Mouse (Mus musculus): Measurements from ENCODE around the gene Atad1.
A peak's percentile ranks its signal among the peaks of the same experiment; 100 is the strongest.
"Not testable (repeated sequence)": the region's sequence is repeated elsewhere in the genome, so short reads cannot be mapped to it uniquely, and the experiment has no call there.

The Atad1 gene

GRCm38 (mm10) chr19:32739686-32740085 is at the start of gene Atad1:
Atad1 (minus strand) TSS chr19:32739786.
- no peak for DNase-seq

- DNase-seq = not testable (repeated sequence)
These were observed 48.4 kb upstream of the Atad1 start for GRCm38 (mm10) chr19:32788016-32788415.

- not testable (repeated sequence) for DNase-seq
These were observed 47.8 kb upstream of the Atad1 start for GRCm38 (mm10) chr19:32787388-32787787.

- DNase-seq = no peak
These were observed 41.9 kb upstream of the Atad1 start for GRCm38 (mm10) chr19:32781305-32782071.

- DNase-seq = no peak
These were observed 39.5 kb upstream of the Atad1 start for GRCm38 (mm10) chr19:32779131-32779530.

GRCm38 (mm10) chr19:32778411-32778810 is 38.8 kb upstream of the Atad1 start:
- no peak for DNase-seq

- no peak for DNase-seq
These were observed 22.9 kb upstream of the Atad1 start for GRCm38 (mm10) chr19:32762493-32762892.

GRCm38 (mm10) chr19:32761162-32761561 is 21.6 kb upstream of the Atad1 start:
- DNase-seq = no peak

- DNase-seq = no peak
These were observed 20.9 kb upstream of the Atad1 start for GRCm38 (mm10) chr19:32760499-32760898.

- no peak for DNase-seq
These were observed 19.9 kb upstream of the Atad1 start for GRCm38 (mm10) chr19:32759357-32760024.

GRCm38 (mm10) chr19:32758793-32759161 is 19.2 kb upstream of the Atad1 start:
- no peak for DNase-seq

- peak; percentile 60 to 72 for DNase-seq
These were observed 18.5 kb upstream of the Atad1 start for GRCm38 (mm10) chr19:32757831-32758792.

- DNase-seq = peak; percentile 94 to 98
These were observed 17.5 kb upstream of the Atad1 start, which contains the start of gene Pten for GRCm38 (mm10) chr19:32756900-32757725. Pten (plus strand) TSS chr19:32757497.

- no peak for DNase-seq
These were observed 17.0 kb upstream of the Atad1 start for GRCm38 (mm10) chr19:32756636-32756899.

- DNase-seq = peak; percentile 97
These were observed 16.4 kb upstream of the Atad1 start for GRCm38 (mm10) chr19:32755792-32756635.

- peak; percentile 19 to 49 for DNase-seq
These were observed 15.7 kb upstream of the Atad1 start for GRCm38 (mm10) chr19:32755104-32755791.

GRCm38 (mm10) chr19:32754188-32755000 is 14.8 kb upstream of the Atad1 start:
- peak; percentile 26 to 50 for DNase-seq

GRCm38 (mm10) chr19:32753386-32753785 is 13.8 kb upstream of the Atad1 start:
- peak; percentile 26 to 46 for DNase-seq

GRCm38 (mm10) chr19:32752357-32752756 is 12.8 kb upstream of the Atad1 start:
- no peak for DNase-seq

GRCm38 (mm10) chr19:32749425-32749824 is 9.8 kb upstream of the Atad1 start:
- no peak for DNase-seq

Data from cerebellum, adult 18-20 months (tissue).